Mouse (Mus musculus) adrenal gland, postnatal 25 days (tissue): ENCODE data around the gene Phb. TPM values are rescaled to one million over a fixed set of nuclear protein-coding genes. Genes with fewer than 3 reads are reported as not detected.
"Not testable (repeated sequence)": the region's sequence is repeated elsewhere in the genome, so short reads cannot be mapped to it uniquely, and the experiment has no call there.

ENCODE experiments used
- DNase-seq: peaks from one replicate; pipeline ENCODE4 v3.0.0; 2021; ENCODE audit warnings: mixed read lengths
- total RNA-seq: library from RNA; stranded (reverse); gene quantifications from 2 replicates; pipeline ENCODE4 v1.2.3, GENCODE M21; 2021

The Phb gene
- total RNA-seq, 1 experiment from 2014 or later, result 315 TPM

- DNase-seq, result peak; percentile 74
These were observed 15.8 kb upstream of the Phb start for GRCm38 (mm10) chr11:95650981-95651380.

- DNase-seq, result no peak
These were observed 9.3 kb upstream of the Phb start for GRCm38 (mm10) chr11:95657449-95657848.

GRCm38 (mm10) chr11:95667177-95667576, 420 bp downstream of the Phb start:
- peak; percentile 72 for DNase-seq

- not testable (repeated sequence) for DNase-seq
These were observed 1.3 kb downstream of the Phb start for GRCm38 (mm10) chr11:95668086-95668485.

- no peak for DNase-seq
These were observed 8.7 kb downstream of the Phb start for GRCm38 (mm10) chr11:95675498-95675897.

- DNase-seq, result peak; percentile 36
These were observed 9.6 kb downstream of the Phb start for GRCm38 (mm10) chr11:95676307-95676706.

- no peak for DNase-seq
These were observed 11.4 kb downstream of the Phb start for GRCm38 (mm10) chr11:95677925-95678701.

GRCm38 (mm10) chr11:95681995-95682601, 15.3 kb downstream of the Phb start:
- DNase-seq, result no peak

- DNase-seq, result no peak
These were observed 16.2 kb downstream of the Phb start for GRCm38 (mm10) chr11:95682946-95683345.

GRCm38 (mm10) chr11:95686031-95686430, 19.3 kb downstream of the Phb start:
- DNase-seq, result peak; percentile 73

- DNase-seq, result no peak
These were observed 20.4 kb downstream of the Phb start for GRCm38 (mm10) chr11:95687084-95687656.

- DNase-seq, result no peak
These were observed 21.8 kb downstream of the Phb start for GRCm38 (mm10) chr11:95688515-95688914.

GRCm38 (mm10) chr11:95688981-95689380, 22.2 kb downstream of the Phb start:
- DNase-seq, result no peak

GRCm38 (mm10) chr11:95689544-95689943, 22.8 kb downstream of the Phb start:
- DNase-seq, result no peak

- DNase-seq, result no peak
These were observed 31.8 kb downstream of the Phb start for GRCm38 (mm10) chr11:95698541-95698940.

- DNase-seq, result no peak
These were observed 34.3 kb downstream of the Phb start for GRCm38 (mm10) chr11:95700778-95701739.

GRCm38 (mm10) chr11:95704032-95704969, 37.5 kb downstream of the Phb start:
- no peak for DNase-seq

GRCm38 (mm10) chr11:95704970-95705330, 38.2 kb downstream of the Phb start:
- DNase-seq, result no peak

GRCm38 (mm10) chr11:95709534-95710040, 42.8 kb downstream of the Phb start:
- no peak for DNase-seq

GRCm38 (mm10) chr11:95710478-95710877, 43.7 kb downstream of the Phb start:
- no peak for DNase-seq

GRCm38 (mm10) chr11:95712085-95712562, 45.4 kb downstream of the Phb start:
- DNase-seq, result peak; percentile 32
